Mouse (Mus musculus) olfactory bulb, adult 2 months (tissue): ENCODE results near the gene Katnb1.

ENCODE experiments used
- CTCF ChIP-seq: fragments of 200-500 bp; IDR thresholded peaks from 2 replicates; pipeline ENCODE4 v1.5.1; 2012; ENCODE audit warnings: low read depth, mild to moderate bottlenecking, low read length, moderate library complexity; ENCODE audit not compliant: insufficient read depth
- POLR2A ChIP-seq: fragments of 200-500 bp; IDR thresholded peaks from 2 replicates; pipeline ENCODE4 v1.6.1; 2012; ENCODE audit warnings: mild to moderate bottlenecking, low read depth, low read length, moderate library complexity; ENCODE audit not compliant: insufficient read depth

GRCm38 (mm10) chr8:95141026-95141425 lies 60.0 kb downstream of the Katnb1 start:
- no peak for TF ChIP-seq CTCF
- TF ChIP-seq POLR2A: no peak
